In the genomic region with DNA sequence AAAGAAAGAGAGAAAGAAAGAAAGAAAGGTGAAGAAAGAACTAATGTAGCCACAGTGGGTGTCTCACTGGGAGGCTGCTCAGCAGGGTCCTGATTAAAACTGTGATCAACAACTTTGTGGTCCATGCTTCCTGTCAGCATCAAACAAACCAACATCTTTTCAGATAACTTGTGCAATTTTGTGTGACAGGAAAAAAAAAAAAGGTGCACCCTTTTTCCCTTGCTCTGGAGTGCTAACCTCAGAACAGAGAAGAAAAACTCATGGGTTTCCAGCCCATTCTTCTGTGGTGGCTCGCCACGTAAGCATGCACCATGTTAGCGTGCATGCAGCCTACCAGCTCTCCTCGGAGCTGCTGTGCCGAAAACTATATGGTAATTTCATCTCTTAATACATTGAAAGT, we compare ENCODE assay signal across 19 mouse cellular contexts. TPM values are rescaled to one million over a fixed set of nuclear protein-coding genes. Genes with fewer than 3 reads are reported as not detected.
DNase-seq lines count a peak whose midpoint lies in the region; ATAC-seq lines count a peak whose summit lies in the region.
"Had no signal": no experiment of that assay in that cellular context is flagged by ENCODE, and none has a peak within 500 bp of the region (broad histone marks: within the 10 kb centered on the region; RNA-seq: fewer than 3 reads in every experiment).

No protein-coding gene starts in this region.

- ATAC-seq in common myeloid progenitor, adult 5-6 weeks (replicated peaks; ENCODE audit: low read depth, poor library complexity, severe bottlenecking) = peak; percentile 24; the same call in 1 of the 2 replicates
- ATAC-seq: forebrain, embryonic 15.5 days; hindbrain, postnatal 0 days; midbrain, embryonic 15.5 days had no signal

- DNase-seq in 416B (ENCODE audit: low read depth) = peak; percentile 68
- DNase-seq in CD4-positive, CD25-positive, alpha-beta regulatory T cell, adult 2 months (ENCODE audit: low read depth, low spot score) = peak; percentile 64
- peak; percentile 83 for DNase-seq in naive thymus-derived CD4-positive, alpha-beta T cell, adult 2 months (ENCODE audit: low read depth)
- no peak for DNase-seq in gastrocnemius, postnatal 25 days
- DNase-seq in heart, adult 18-20 months = no peak
- no peak for DNase-seq in layer of hippocampus, adult 11-12 months (ENCODE audit: low spot score)
- DNase-seq: adrenal gland, adult 2 months; cerebellum, adult 8-10 months; gastrocnemius, postnatal 14 days; kidney, adult 9 months; kidney, postnatal 25 days; left cerebral cortex, postnatal 4 days; lung, adult 2 months; lung, postnatal 36 days; retina, postnatal 1 day had no signal

RNA-seq across cellular contexts. Expression of a gene that starts 56.8 kb away (rescaled TPM):
- 197 and 213 TPM in 2 replicates for total RNA-seq in common myeloid progenitor, adult 5-6 weeks (2017)
- total RNA-seq in gastrocnemius, postnatal 25 days (2021) = under 1 TPM; 0.31 to 0.62 TPM
- total RNA-seq in heart, adult 18-20 months (2021) = 1 to 10 TPM in 1 of 2 experiments, under 1 TPM in 1; 0.99 to 6.6 TPM

Comparison
In these comparisons a context has a peak if more than half of its experiments do, and no peak if none do; other contexts are left out.
1. DNase-seq: peak in 416B (single experiment), CD4-positive, CD25-positive, alpha-beta regulatory T cell, adult 2 months (single experiment) and naive thymus-derived CD4-positive, alpha-beta T cell, adult 2 months (single experiment); none in gastrocnemius, postnatal 25 days (single experiment), heart, adult 18-20 months (0 of 2) and layer of hippocampus, adult 11-12 months (single experiment).
2. RNA of a gene that starts 56.8 kb away (total RNA-seq): 197 to 213 TPM in common myeloid progenitor, adult 5-6 weeks; 0.99 to 6.6 TPM in heart, adult 18-20 months and 0.31 to 0.62 TPM in gastrocnemius, postnatal 25 days; every median in the first group is over 10 times any median in the second.